Mouse (Mus musculus) thymus, adult 2 months (tissue): ENCODE data around the gene Cacfd1.

ENCODE experiments used
- CTCF ChIP-seq: fragments of 200-500 bp; IDR thresholded peaks from 2 replicates; pipeline ENCODE4 v1.5.1; 2012; ENCODE audit warnings: mild to moderate bottlenecking, control low read depth, low read length, moderate library complexity, borderline replicate concordance; ENCODE audit not compliant: control insufficient read depth, poor library complexity, insufficient read depth; ENCODE audit errors: extremely low read depth
- POLR2A ChIP-seq: fragments of 200-500 bp; IDR thresholded peaks from 2 replicates; pipeline ENCODE4 v1.6.1; 2012; ENCODE audit warnings: mild to moderate bottlenecking, low read length, control low read depth, moderate library complexity; ENCODE audit not compliant: control insufficient read depth, poor library complexity, insufficient read depth; ENCODE audit errors: extremely low read depth

GRCm38 (mm10) chr2:27037008-27037407 is 27.3 kb downstream of the Cacfd1 start:
- TF ChIP-seq CTCF (no peak), POLR2A (no peak)
